Mouse (Mus musculus) kidney, adult 2 months (tissue): Measurements from ENCODE around the gene Hs3st5. TPM values are rescaled to one million over a fixed set of nuclear protein-coding genes. Genes with fewer than 3 reads are reported as not detected.

ENCODE experiments used
- DNase-seq: peaks from one replicate; pipeline ENCODE4 v3.0.0; 2021
- H3K27ac ChIP-seq: fragments of 200-500 bp; 2 replicates; pipeline ENCODE4 v1.5.1; 2012; ENCODE audit warnings: low read depth, low read length, control low read depth, inconsistent platforms; ENCODE audit not compliant: insufficient read depth
- H3K27me3 ChIP-seq: fragments of 200-500 bp; replicated peaks from 2 replicates; pipeline ENCODE4 v1.6.1; 2012; ENCODE audit warnings: mild to moderate bottlenecking, moderate library complexity, low read length, inconsistent platforms; ENCODE audit not compliant: control insufficient read depth, insufficient read depth
- H3K36me3 ChIP-seq: fragments of 200-500 bp; 2 replicates; pipeline ENCODE4 v1.6.1; 2012; ENCODE audit warnings: mild to moderate bottlenecking, moderate library complexity, low read length, inconsistent platforms; ENCODE audit not compliant: control insufficient read depth, insufficient read depth
- H3K4me1 ChIP-seq: fragments of 200-500 bp; 2 replicates; pipeline ENCODE4 v1.6.1; 2011; ENCODE audit warnings: low read length; ENCODE audit not compliant: control insufficient read depth, insufficient read depth
- H3K4me3 ChIP-seq: fragments of 200-500 bp; 2 replicates; pipeline ENCODE4 v1.5.1; 2011; ENCODE audit warnings: mild to moderate bottlenecking, low read depth, low read length, control low read depth; ENCODE audit not compliant: insufficient read depth
- CTCF ChIP-seq: fragments of 200-500 bp; conservative IDR thresholded peaks from 2 replicates; pipeline ENCODE4 v1.5.1; 2011; ENCODE audit warnings: low read depth, mild to moderate bottlenecking, control low read depth, low read length, moderate library complexity, mixed read lengths; ENCODE audit not compliant: insufficient read depth, insufficient read length
- POLR2A ChIP-seq: fragments of 200-500 bp; IDR thresholded peaks from one replicate; pipeline ENCODE4 v1.6.1; 2011; ENCODE audit warnings: low read depth, low read length, control low read depth
- WGBS: fragments of 180-500 bp; shearing (Covaris S2); methylation state at CpG from one replicate; pipeline ENCODE4 v1.1.7; 2018; 5-methylcytosine and 5-hydroxymethylcytosine counted together
- polyA plus RNA-seq: library from polyadenylated mRNA; depleted of rRNA; stranded (reverse); fragments of >200 nt; gene quantifications from 2 replicates; pipeline ENCODE4 v1.2.3, GENCODE M21; 2012

The Hs3st5 gene
- polyA plus RNA-seq, 1 experiment = 0.11 TPM

- DNase-seq = no peak
- TF ChIP-seq CTCF (no peak), POLR2A (no peak)
- no peaks in the 10 kb centered on the region for H3K4me1 ChIP-seq
- H3K27me3 ChIP-seq = no peaks in the 10 kb centered on the region
- no peak overlapping the region for H3K27ac ChIP-seq
- no peaks in the 10 kb centered on the region for H3K36me3 ChIP-seq
- H3K4me3 ChIP-seq = no peak overlapping the region
- WGBS = 85% methylated on average over 4 of the region's 4 CpGs
Observed at GRCm38 (mm10) chr10:36627952-36628351, 121.3 kb downstream of the Hs3st5 start.

- no peak for DNase-seq
- no peaks in the 10 kb centered on the region for H3K36me3 ChIP-seq
- H3K27me3 ChIP-seq = no peaks in the 10 kb centered on the region
- TF ChIP-seq CTCF (no peak), POLR2A (no peak)
- H3K4me3 ChIP-seq = no peak overlapping the region
- no peaks in the 10 kb centered on the region for H3K4me1 ChIP-seq
- 62% methylated on average over 1 of the region's 1 CpGs for WGBS
- no peak overlapping the region for H3K27ac ChIP-seq
Observed at GRCm38 (mm10) chr10:36631746-36632145, 125.1 kb downstream of the Hs3st5 start.

- DNase-seq = no peak
- no peaks in the 10 kb centered on the region for H3K4me1 ChIP-seq
- no peaks in the 10 kb centered on the region for H3K27me3 ChIP-seq
- H3K4me3 ChIP-seq = no peak overlapping the region
- TF ChIP-seq POLR2A (no peak), CTCF (no peak)
- H3K27ac ChIP-seq = no peak overlapping the region
- 65% methylated on average over 5 of the region's 5 CpGs for WGBS
- no peaks in the 10 kb centered on the region for H3K36me3 ChIP-seq
Observed at GRCm38 (mm10) chr10:36650653-36651052, 144.0 kb downstream of the Hs3st5 start.

- TF ChIP-seq POLR2A (no peak), CTCF (no peak)
- 31% methylated on average over 3 of the region's 3 CpGs for WGBS
Observed at GRCm38 (mm10) chr10:36713974-36714373, 207.4 kb downstream of the Hs3st5 start.

GRCm38 (mm10) chr10:36726239-36726638 lies 219.6 kb downstream of the Hs3st5 start:
- TF ChIP-seq POLR2A (no peak), CTCF (no peak)

More at GRCm38 (mm10) chr10:36713974-36714373, 207.4 kb downstream of the Hs3st5 start:
- H3K27me3 ChIP-seq = no peaks in the 10 kb centered on the region
- no peaks in the 10 kb centered on the region for H3K36me3 ChIP-seq
- no peak overlapping the region for H3K4me3 ChIP-seq
- no peaks in the 10 kb centered on the region for H3K4me1 ChIP-seq
- DNase-seq = no peak
- H3K27ac ChIP-seq = no peak overlapping the region

GRCm38 (mm10) chr10:36729361-36730098 lies 222.9 kb downstream of the Hs3st5 start:
- H3K36me3 ChIP-seq = no peaks in the 10 kb centered on the region
- no peak overlapping the region for H3K27ac ChIP-seq
- no peak overlapping the region for H3K4me3 ChIP-seq
- H3K27me3 ChIP-seq = no peaks in the 10 kb centered on the region
- TF ChIP-seq POLR2A (no peak), CTCF (no peak)
- WGBS = 31% methylated on average over 13 of the region's 13 CpGs
- H3K4me1 ChIP-seq = no peaks in the 10 kb centered on the region
- no peak for DNase-seq

More at GRCm38 (mm10) chr10:36726239-36726638, 219.6 kb downstream of the Hs3st5 start:
- 82% methylated on average over 3 of the region's 3 CpGs for WGBS
- Histone ChIP-seq H3K4me1 (no peaks in the 10 kb centered on the region), H3K4me3 (no peak overlapping the region), H3K36me3 (no peaks in the 10 kb centered on the region), H3K27me3 (no peaks in the 10 kb centered on the region), H3K27ac (no peak overlapping the region)
- no peak for DNase-seq

GRCm38 (mm10) chr10:36739375-36739774 lies 232.8 kb downstream of the Hs3st5 start:
- no peaks in the 10 kb centered on the region for H3K27me3 ChIP-seq
- no peaks in the 10 kb centered on the region for H3K36me3 ChIP-seq
- H3K27ac ChIP-seq = no peak overlapping the region
- TF ChIP-seq CTCF (no peak), POLR2A (no peak)
- no peak overlapping the region for H3K4me3 ChIP-seq
- DNase-seq = no peak
- no peaks in the 10 kb centered on the region for H3K4me1 ChIP-seq
